Mouse (Mus musculus) stomach, postnatal 0 days (tissue): ENCODE data around the gene Nufip1. TPM values are rescaled to one million over a fixed set of nuclear protein-coding genes. Genes with fewer than 3 reads are reported as not detected.

Experiments
- ATAC-seq: fragments of 200-750 bp; cut with Nextera tagmentation; 2 replicates; pipeline ENCODE4 v1.8.0; 2017; ENCODE audit not compliant: low FRiP score, low TSS enrichment
- DNase-seq: peaks from one replicate; pipeline ENCODE4 v3.0.0-alpha.2; 2016; ENCODE audit warnings: low spot score
- H3K27ac ChIP-seq: fragments of 300-500 bp; sonication (generic); replicated peaks from 2 replicates; pipeline ENCODE4 v1.5.1; 2014; ENCODE audit warnings: mild to moderate bottlenecking, control low read depth
- H3K27me3 ChIP-seq: fragments of 300-500 bp; sonication (generic); 2 replicates; pipeline ENCODE4 v1.6.1; 2014; ENCODE audit warnings: low read length; ENCODE audit not compliant: control insufficient read depth, insufficient read depth
- H3K36me3 ChIP-seq: fragments of 300-500 bp; sonication (generic); 2 replicates; pipeline ENCODE4 v1.6.1; 2014; ENCODE audit warnings: low read length, mixed read lengths; ENCODE audit not compliant: control insufficient read depth, insufficient read depth
- H3K4me1 ChIP-seq: fragments of 300-500 bp; sonication (generic); replicated peaks from 2 replicates; pipeline ENCODE4 v1.6.1; 2014; ENCODE audit warnings: antibody characterized with exemption; ENCODE audit not compliant: control insufficient read depth, insufficient read depth
- H3K4me2 ChIP-seq: fragments of 300-500 bp; sonication (generic); replicated peaks from 2 replicates; pipeline ENCODE4 v1.6.1; 2014; ENCODE audit warnings: low read depth, mild to moderate bottlenecking, control low read depth, moderate library complexity
- H3K4me3 ChIP-seq: fragments of 300-500 bp; sonication (generic); 2 replicates; pipeline ENCODE4 v1.5.1; 2014; ENCODE audit warnings: low read depth, low read length, control low read depth
- H3K9ac ChIP-seq: fragments of 300-500 bp; sonication (generic); 2 replicates; pipeline ENCODE4 v1.6.1; 2014; ENCODE audit warnings: mild to moderate bottlenecking, low read length, control low read depth, mixed read lengths
- H3K9me3 ChIP-seq: fragments of 300-500 bp; sonication (generic); 2 replicates; pipeline ENCODE4 v1.6.1; 2016; ENCODE audit warnings: low read length; ENCODE audit not compliant: control insufficient read depth
- CTCF ChIP-seq: IDR thresholded peaks from 2 replicates; pipeline ENCODE4 v1.5.1; 2016; ENCODE audit warnings: antibody characterized with exemption, low read depth, mild to moderate bottlenecking, moderate library complexity
- EP300 ChIP-seq: optimal IDR thresholded peaks from 2 replicates; pipeline ENCODE3; 2016; ENCODE audit warnings: antibody characterized with exemption
- WGBS: fragments of 180-500 bp; shearing (Covaris S2); extraction: QIAGEN DNeasy Blood & Tissue Kit; methylation state at CpG from one replicate; pipeline ENCODE4 v1.1.7; 2014; 5-methylcytosine and 5-hydroxymethylcytosine counted together
- polyA plus RNA-seq: library from polyadenylated mRNA; unstranded; fragments of >200 nt; fragmentation: Nextera tagmentation; extraction: Ambion mirVana; gene quantifications from 2 replicates; pipeline ENCODE4 v1.2.1, GENCODE M21; 2015

Nufip1 gene
- polyA plus RNA-seq, 1 experiment from 2014 or later, result 7.2 TPM

GRCm38 (mm10) chr14:76097244-76097643 is 13.4 kb upstream of the Nufip1 start:
- peaks cover 14% of the 10 kb centered on the region; the same call in 1 of the 2 replicates for H3K36me3 ChIP-seq
- 90% methylated on average over 7 of the region's 7 CpGs for WGBS
- no peaks in the 10 kb centered on the region for H3K9me3 ChIP-seq
- no peak overlapping the region for H3K27ac ChIP-seq
- H3K27me3 ChIP-seq, result no peaks in the 10 kb centered on the region
- no peak overlapping the region for H3K4me3 ChIP-seq
- no peak for TF ChIP-seq EP300
- TF ChIP-seq CTCF, result no peak
- H3K4me1 ChIP-seq, result no peaks in the 10 kb centered on the region
- H3K4me2 ChIP-seq, result no peak overlapping the region
- H3K9ac ChIP-seq, result no peak overlapping the region
- no peak for DNase-seq
- no peak for ATAC-seq

DNA sequence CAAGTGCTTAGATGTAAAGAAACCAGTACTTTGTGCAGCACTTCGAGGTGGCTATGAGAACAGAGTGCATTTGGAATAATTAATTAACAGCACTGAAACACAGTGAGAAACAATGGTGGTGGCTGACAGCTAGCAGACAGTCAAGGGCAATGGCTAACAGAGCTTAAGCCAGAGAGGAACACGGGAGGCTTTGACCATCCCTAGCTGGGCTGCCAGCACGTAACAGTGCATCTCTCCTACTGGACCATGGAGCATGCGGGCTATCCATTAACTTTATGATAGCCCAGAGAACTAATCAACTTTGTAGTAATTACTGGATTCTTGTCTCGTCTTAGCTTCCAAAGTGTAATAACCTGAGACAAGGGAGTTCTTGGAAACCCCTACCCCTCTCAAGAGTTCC is 12.9 kb upstream of the Nufip1 start:
- peaks cover 14% of the 10 kb centered on the region; the same call in 1 of the 2 replicates for H3K36me3 ChIP-seq
- WGBS, result 94% methylated on average over 5 of the region's 5 CpGs

DNA sequence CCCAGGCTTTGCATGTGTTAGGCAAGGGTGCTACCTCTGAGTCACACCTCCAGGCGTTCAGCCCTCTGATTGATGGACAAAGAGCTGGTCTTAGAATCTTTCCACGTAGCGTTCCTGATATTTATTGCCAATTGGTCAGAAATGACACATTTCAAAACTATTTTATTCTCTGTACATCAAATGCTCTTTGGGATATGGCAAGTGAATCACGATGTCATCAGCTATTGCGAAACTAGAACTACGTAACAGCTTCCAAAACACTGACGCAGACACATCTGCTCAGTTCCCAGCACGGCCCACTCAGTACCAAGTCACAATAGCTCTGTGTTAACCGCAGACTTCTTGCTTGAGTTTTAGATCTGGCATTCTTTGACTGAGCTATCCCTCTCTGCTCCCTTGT is 11.1 kb upstream of the Nufip1 start:
- WGBS, result 89% methylated on average over 9 of the region's 9 CpGs
- H3K36me3 ChIP-seq, result peaks cover 14% of the 10 kb centered on the region; the same call in 1 of the 2 replicates
- no peak for ATAC-seq

More for the DNA sequence above, 12.9 kb upstream of the Nufip1 start:
- Histone ChIP-seq H3K27me3 (no peaks in the 10 kb centered on the region), H3K9ac (no peak overlapping the region), H3K9me3 (no peaks in the 10 kb centered on the region), H3K27ac (no peak overlapping the region), H3K4me1 (no peaks in the 10 kb centered on the region), H3K4me3 (no peak overlapping the region), H3K4me2 (no peak overlapping the region)
- ATAC-seq, result no peak
- no peak for TF ChIP-seq EP300
- no peak for TF ChIP-seq CTCF
- DNase-seq, result no peak

DNA sequence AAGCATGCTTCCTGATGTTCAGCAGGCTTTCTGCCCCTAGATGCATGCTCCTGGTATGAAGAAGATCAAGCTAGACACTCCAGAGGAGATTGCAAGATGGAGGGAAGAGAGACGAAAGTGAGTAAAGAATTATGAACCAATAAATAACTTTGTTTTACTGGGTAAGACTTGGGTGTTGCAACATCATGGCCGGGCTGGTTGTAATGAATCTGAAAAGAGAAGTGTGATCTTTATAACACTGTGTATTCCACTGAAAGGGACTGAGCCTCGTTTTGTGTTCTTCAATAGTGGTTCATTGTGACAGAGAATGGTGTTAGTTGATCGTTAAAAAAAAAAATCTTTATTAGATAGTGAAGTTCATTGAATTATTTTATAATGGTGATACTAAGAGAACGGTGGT is 5.1 kb downstream of the Nufip1 start:
- H3K36me3 ChIP-seq, result peaks cover 12% of the 10 kb centered on the region; the same call in 1 of the 2 replicates
- H3K27ac ChIP-seq, result no peak overlapping the region
- DNase-seq (no peak), ATAC-seq (no peak)
- H3K4me2 ChIP-seq, result no peak overlapping the region
- TF ChIP-seq EP300 (no peak), CTCF (no peak)
- no peak overlapping the region for H3K4me3 ChIP-seq
- H3K4me1 ChIP-seq, result no peaks in the 10 kb centered on the region
- 87% methylated on average over 5 of the region's 5 CpGs for WGBS
- H3K9ac ChIP-seq, result no peak overlapping the region
- H3K27me3 ChIP-seq, result no peaks in the 10 kb centered on the region
- H3K9me3 ChIP-seq, result no peaks in the 10 kb centered on the region

More for the DNA sequence above, 11.1 kb upstream of the Nufip1 start:
- Histone ChIP-seq H3K4me1 (no peaks in the 10 kb centered on the region), H3K27ac (no peak overlapping the region), H3K27me3 (no peaks in the 10 kb centered on the region), H3K4me2 (no peak overlapping the region), H3K4me3 (no peak overlapping the region), H3K9ac (no peak overlapping the region), H3K9me3 (no peaks in the 10 kb centered on the region)
- no peak for DNase-seq
- no peak for TF ChIP-seq EP300
- no peak for TF ChIP-seq CTCF

DNA sequence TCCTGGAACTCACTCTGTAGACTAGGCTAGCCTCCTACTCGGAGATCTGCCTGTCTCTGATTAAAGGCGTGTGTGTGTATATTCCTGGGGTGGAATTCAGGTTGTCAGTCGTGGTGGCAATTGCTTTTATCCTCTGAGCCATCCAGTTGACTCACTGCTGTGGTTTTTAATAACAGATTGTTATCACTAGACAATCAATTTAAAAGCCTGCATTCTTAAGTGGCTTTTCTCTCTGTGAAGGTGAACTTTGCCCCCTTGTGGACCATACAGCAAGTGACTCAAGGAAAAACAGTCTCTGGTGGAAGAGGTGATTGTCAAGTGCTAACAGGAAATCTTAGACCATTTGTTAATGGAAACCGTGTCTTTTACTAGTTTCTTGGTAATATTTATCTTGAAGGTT is 8.3 kb downstream of the Nufip1 start:
- Histone ChIP-seq H3K27ac (no peak overlapping the region), H3K4me2 (no peak overlapping the region), H3K36me3 (peaks cover 12% of the 10 kb centered on the region; the same call in 1 of the 2 replicates), H3K4me1 (no peaks in the 10 kb centered on the region), H3K9me3 (no peaks in the 10 kb centered on the region), H3K9ac (no peak overlapping the region), H3K27me3 (no peaks in the 10 kb centered on the region), H3K4me3 (no peak overlapping the region)
- 35% methylated on average over 4 of the region's 4 CpGs for WGBS
- no peak for TF ChIP-seq EP300
- peak; percentile 64 for TF ChIP-seq CTCF
- no peak for DNase-seq
- ATAC-seq, result peak; percentile 55; the same call in 1 of the 2 replicates

DNA sequence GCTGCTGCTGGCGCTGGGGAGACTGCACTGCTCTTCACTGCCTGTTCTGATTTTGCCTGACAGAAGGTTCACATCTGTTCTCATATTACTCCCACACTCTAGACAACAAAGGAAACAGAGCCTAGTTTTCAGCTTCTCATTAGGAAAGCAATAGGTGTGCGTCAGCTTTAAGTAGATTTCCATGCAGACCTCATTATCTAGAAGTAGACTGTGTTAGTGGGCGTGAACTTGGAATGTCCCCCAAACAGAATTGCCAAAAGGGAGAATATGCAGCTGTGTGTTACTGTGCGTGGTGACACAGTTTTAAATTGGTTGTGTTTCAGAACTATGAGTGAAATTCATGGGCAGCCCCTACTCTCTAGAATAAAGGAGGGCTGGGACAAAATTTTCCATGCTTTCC is 9.8 kb downstream of the Nufip1 start:
- Histone ChIP-seq H3K4me3 (no peak overlapping the region), H3K27me3 (no peaks in the 10 kb centered on the region), H3K4me1 (no peaks in the 10 kb centered on the region), H3K9me3 (no peaks in the 10 kb centered on the region), H3K9ac (no peak overlapping the region), H3K36me3 (peaks cover 12% of the 10 kb centered on the region; the same call in 1 of the 2 replicates), H3K27ac (no peak overlapping the region), H3K4me2 (no peak overlapping the region)
- DNase-seq (no peak), ATAC-seq (no peak)
- 90% methylated on average over 4 of the region's 4 CpGs for WGBS
- TF ChIP-seq EP300, result no peak
- no peak for TF ChIP-seq CTCF
